Mouse (Mus musculus) MEL (cell line): Measurements from ENCODE around the gene D11Wsu47e. TPM values are rescaled to one million over a fixed set of nuclear protein-coding genes. Genes with fewer than 3 reads are reported as not detected.

Experiments
- DNase-seq: peaks from one replicate; pipeline ENCODE4 v3.0.0; 2011; ENCODE audit warnings: low read depth, low spot score
- H3K27ac ChIP-seq: 2 replicates; pipeline ENCODE4 v1.5.1; 2012; ENCODE audit warnings: low read depth, mild to moderate bottlenecking, control low read depth, low read length, moderate library complexity; ENCODE audit not compliant: control insufficient read depth
- H3K27me3 ChIP-seq, 2 experiments: fragments of 150-350 bp in 1 of 2; sonication (generic) in 1 of 2; 2 replicates each; pipeline ENCODE4 v1.6.1; 2012; ENCODE audit warnings: low read length in 2 of 2, mild to moderate bottlenecking in 2 of 2, improper control_type of control experiment in 1 of 2, moderate library complexity in 1 of 2; ENCODE audit not compliant: insufficient read depth in 2 of 2, control insufficient read depth in 1 of 2
- H3K36me3 ChIP-seq, 2 experiments: 2 replicates each; pipeline ENCODE4 v1.6.1; 2012 to 2014; ENCODE audit warnings: low read length in 2 of 2, improper control_type of control experiment in 1 of 2, inconsistent platforms in 1 of 2, mild to moderate bottlenecking in 1 of 2; ENCODE audit not compliant: insufficient read depth in 2 of 2, control insufficient read depth in 1 of 2
- H3K4me1 ChIP-seq, 2 experiments: fragments of 150-350 bp in 1 of 2; sonication (generic) in 1 of 2; 2 replicates each; pipeline ENCODE4 v1.6.1; 2012; ENCODE audit warnings: low read length in 2 of 2, improper control_type of control experiment in 1 of 2, mild to moderate bottlenecking in 1 of 2; ENCODE audit not compliant: insufficient read depth in 2 of 2, control insufficient read depth in 1 of 2
- H3K4me3 ChIP-seq, 2 experiments: fragments of 150-350 bp in 1 of 2; sonication (generic) in 1 of 2; 2 replicates each; pipeline ENCODE4 v1.5.1; 2012; ENCODE audit warnings: low read depth in 2 of 2, low read length in 2 of 2, mild to moderate bottlenecking in 2 of 2, moderate library complexity in 2 of 2, control low read depth in 1 of 2, improper control_type of control experiment in 1 of 2; ENCODE audit not compliant: control insufficient read depth in 1 of 2, insufficient read depth in 1 of 2
- H3K79me2 ChIP-seq: 2 replicates; pipeline ENCODE4 v1.6.1; 2012; ENCODE audit warnings: mild to moderate bottlenecking, low read length, moderate library complexity; ENCODE audit not compliant: control insufficient read depth, poor library complexity, insufficient read depth
- H3K9ac ChIP-seq: 2 replicates; pipeline ENCODE4 v1.6.1; 2012; ENCODE audit warnings: low read depth, mild to moderate bottlenecking, control low read depth, low read length, moderate library complexity; ENCODE audit not compliant: control insufficient read depth, poor library complexity, severe bottlenecking
- H3K9me3 ChIP-seq: fragments of 150-350 bp; sonication (generic); replicated peaks from 2 replicates; pipeline ENCODE4 v1.6.1; 2012; ENCODE audit warnings: mild to moderate bottlenecking, low read length, improper control_type of control experiment, moderate library complexity; ENCODE audit not compliant: insufficient read depth
- CHD1 ChIP-seq: IDR thresholded peaks from 2 replicates; pipeline ENCODE4 v1.6.1; 2012; ENCODE audit warnings: low read depth, mild to moderate bottlenecking, inconsistent platforms, low read length, improper control_type of control experiment
- CTCF ChIP-seq, 3 experiments: IDR thresholded peaks in 2 of 3; conservative IDR thresholded peaks in 1 of 3; 2 replicates each; pipeline ENCODE4 v1.5.1; 2011 to 2012; ENCODE audit warnings: low read length in 3 of 3, low read depth in 2 of 3, mild to moderate bottlenecking in 2 of 3, improper control_type of control experiment in 1 of 3, inconsistent platforms in 1 of 3, mixed read lengths in 1 of 3, moderate library complexity in 1 of 3; ENCODE audit not compliant: control insufficient read depth in 1 of 3, insufficient read depth in 1 of 3, poor library complexity in 1 of 3, severe bottlenecking in 1 of 3
- ELF1 ChIP-seq: IDR thresholded peaks from 2 replicates; pipeline ENCODE4 v1.6.1; 2014; ENCODE audit warnings: low read depth, mild to moderate bottlenecking, inconsistent platforms, low read length, improper control_type of control experiment, moderate library complexity
- EP300 ChIP-seq, 2 experiments: IDR thresholded peaks; 2 replicates each; pipeline ENCODE4 v1.6.1; 2011; ENCODE audit warnings: improper control_type of control experiment in 2 of 2, low read length in 2 of 2, low read depth in 1 of 2, mild to moderate bottlenecking in 1 of 2
- ETS1 ChIP-seq: IDR thresholded peaks from 2 replicates; pipeline ENCODE4 v1.6.1; 2012; ENCODE audit warnings: low read depth, mild to moderate bottlenecking, inconsistent platforms, low read length, improper control_type of control experiment, moderate library complexity
- GABPA ChIP-seq: IDR thresholded peaks from 2 replicates; pipeline ENCODE4 v1.6.1; 2012; ENCODE audit warnings: low read depth, mild to moderate bottlenecking, inconsistent platforms, low read length, improper control_type of control experiment, moderate library complexity
- GATA1 ChIP-seq: IDR thresholded peaks from 2 replicates; pipeline ENCODE4 v1.6.1; 2011; ENCODE audit warnings: low read depth, low read length, improper control_type of control experiment
- MAX ChIP-seq: IDR thresholded peaks from 2 replicates; pipeline ENCODE4 v1.6.1; 2011; ENCODE audit warnings: low read length, improper control_type of control experiment
- MEF2A ChIP-seq: IDR thresholded peaks from 2 replicates; pipeline ENCODE4 v1.6.1; 2014; ENCODE audit warnings: low read depth, mild to moderate bottlenecking, inconsistent platforms, low read length, improper control_type of control experiment; ENCODE audit not compliant: poor library complexity, insufficient replicate concordance, severe bottlenecking; ENCODE audit errors: extremely low read depth
- MYB ChIP-seq: IDR thresholded peaks from 2 replicates; pipeline ENCODE4 v1.6.1; 2011; ENCODE audit warnings: mild to moderate bottlenecking, low read depth, low read length, improper control_type of control experiment
- NELFE ChIP-seq: IDR thresholded peaks from 2 replicates; pipeline ENCODE4 v1.6.1; 2011; ENCODE audit warnings: low read depth, low read length, improper control_type of control experiment
- RAD21 ChIP-seq: IDR thresholded peaks from 2 replicates; pipeline ENCODE4 v1.6.1; 2011; ENCODE audit warnings: mild to moderate bottlenecking, low read depth, low read length, improper control_type of control experiment
- RCOR1 ChIP-seq: IDR thresholded peaks from 2 replicates; pipeline ENCODE4 v1.6.1; 2012; ENCODE audit warnings: low read depth, mild to moderate bottlenecking, inconsistent platforms, low read length, improper control_type of control experiment
- USF2 ChIP-seq, 2 experiments: IDR thresholded peaks; 2 replicates each; pipeline ENCODE4 v1.6.1; 2011 to 2012; ENCODE audit warnings: improper control_type of control experiment in 2 of 2, low read length in 2 of 2, borderline replicate concordance in 1 of 2, inconsistent platforms in 1 of 2, low read depth in 1 of 2, mild to moderate bottlenecking in 1 of 2; ENCODE audit not compliant: insufficient read depth in 1 of 2
- polyA plus RNA-seq, 2 experiments: library from polyadenylated mRNA; stranded (reverse) in 1 of 2; unstranded in 1 of 2; fragments of >175 nt in 1 of 2; fragments of >200 nt in 1 of 2; gene quantifications; 2 replicates each; pipeline versions ENCODE4 v1.2.1 to v1.2.4; 2012; ENCODE audit warnings: low replicate concordance in 2 of 2, low read depth in 1 of 2; ENCODE audit not compliant: insufficient read length in 2 of 2, insufficient read depth in 1 of 2, missing spikeins in 1 of 2
- total RNA-seq: library from RNA; depleted of rRNA; stranded (reverse); fragments of 300-350 nt; gene quantifications from 2 replicates; pipeline ENCODE4 v1.2.3, GENCODE M21; 2012

Gene D11Wsu47e
- total and polyA plus RNA-seq, 3 experiments = 25.0 to 40.6 TPM; not detected in 1

- no peaks in the 10 kb centered on the region for H3K27me3 ChIP-seq
- no peaks in the 10 kb centered on the region for H3K9me3 ChIP-seq
- H3K79me2 ChIP-seq = peaks cover 34% of the 10 kb centered on the region
- TF ChIP-seq RAD21 (no peak), MEF2A (no peak), ETS1 (no peak), ELF1 (no peak), GABPA (no peak), MAX (no peak), CTCF (IDR thresholded peaks at IDR 0.05 in 2 of 3, conservative IDR thresholded peaks at IDR 0.05 in 1 of 3; ENCODE audit: control insufficient read depth in 1 of 3, insufficient read depth in 1 of 3, low read depth in 2 of 3, low read length in 3 of 3, poor library complexity in 1 of 3, severe bottlenecking in 1 of 3) (no peak), MYB (no peak), GATA1 (no peak), NELFE (no peak)
- no peak overlapping the region for H3K27ac ChIP-seq
- no peaks in the 10 kb centered on the region for H3K4me1 ChIP-seq
- no peak overlapping the region for H3K4me3 ChIP-seq
- no peak overlapping the region for H3K9ac ChIP-seq
- peaks cover 3 to 51% of the 10 kb centered on the region in 2 experiments; a peak in 3 of 4 replicates for H3K36me3 ChIP-seq
- no peak for DNase-seq
These were observed 9.6 kb upstream of the D11Wsu47e start for GRCm38 (mm10) chr11:113674595-113674994.

GRCm38 (mm10) chr11:113676847-113677246 is 7.4 kb upstream of the D11Wsu47e start:
- Histone ChIP-seq H3K4me1 (peaks cover 10 to 12% of the 10 kb centered on the region in 2 experiments), H3K27ac (no peak overlapping the region), H3K79me2 (peaks cover 49% of the 10 kb centered on the region), H3K4me3 (no peak overlapping the region), H3K27me3 (no peaks in the 10 kb centered on the region), H3K36me3 (peaks cover 20 to 40% of the 10 kb centered on the region in 2 experiments), H3K9ac (no peak overlapping the region), H3K9me3 (no peaks in the 10 kb centered on the region)
- DNase-seq = no peak
- TF ChIP-seq USF2 (IDR thresholded peaks at IDR 0.05; ENCODE audit: borderline replicate concordance in 1 of 2, insufficient read depth in 1 of 2, low read depth in 1 of 2, low read length in 2 of 2) (no peak), CTCF (IDR thresholded peaks at IDR 0.05 in 2 of 3, conservative IDR thresholded peaks at IDR 0.05 in 1 of 3; ENCODE audit: control insufficient read depth in 1 of 3, insufficient read depth in 1 of 3, low read depth in 2 of 3, low read length in 3 of 3, poor library complexity in 1 of 3, severe bottlenecking in 1 of 3) (no peak), EP300 (IDR thresholded peaks at IDR 0.05; ENCODE audit: low read depth in 1 of 2, low read length in 2 of 2) (no peak)

GRCm38 (mm10) chr11:113677378-113677777 is 6.8 kb upstream of the D11Wsu47e start:
- no peak overlapping the region for H3K27ac ChIP-seq
- H3K4me1 ChIP-seq = peaks cover 12 to 16% of the 10 kb centered on the region in 2 experiments

More at GRCm38 (mm10) chr11:113677378-113677777, 6.8 kb upstream of the D11Wsu47e start:
- Histone ChIP-seq H3K9ac (no peak overlapping the region), H3K79me2 (peaks cover 53% of the 10 kb centered on the region), H3K27me3 (no peaks in the 10 kb centered on the region), H3K36me3 (peaks cover 25 to 39% of the 10 kb centered on the region in 2 experiments), H3K9me3 (no peaks in the 10 kb centered on the region), H3K4me3 (no peak overlapping the region)
- TF ChIP-seq RCOR1 (no peak), GATA1 (no peak), USF2 (IDR thresholded peaks at IDR 0.05; ENCODE audit: borderline replicate concordance in 1 of 2, insufficient read depth in 1 of 2, low read depth in 1 of 2, low read length in 2 of 2) (no peak), ETS1 (no peak), EP300 (IDR thresholded peaks at IDR 0.05; ENCODE audit: low read depth in 1 of 2, low read length in 2 of 2) (no peak), CHD1 (no peak)
- no peak for DNase-seq
